Mouse (Mus musculus): Measurements from ENCODE around the gene Ddx19a. TPM values are rescaled to one million over a fixed set of nuclear protein-coding genes. Genes with fewer than 3 reads are reported as not detected.

Ddx19a gene
- 32.5 TPM for polyA plus RNA-seq (2012; fragmentation: generic; extraction: Trizol)

DNA sequence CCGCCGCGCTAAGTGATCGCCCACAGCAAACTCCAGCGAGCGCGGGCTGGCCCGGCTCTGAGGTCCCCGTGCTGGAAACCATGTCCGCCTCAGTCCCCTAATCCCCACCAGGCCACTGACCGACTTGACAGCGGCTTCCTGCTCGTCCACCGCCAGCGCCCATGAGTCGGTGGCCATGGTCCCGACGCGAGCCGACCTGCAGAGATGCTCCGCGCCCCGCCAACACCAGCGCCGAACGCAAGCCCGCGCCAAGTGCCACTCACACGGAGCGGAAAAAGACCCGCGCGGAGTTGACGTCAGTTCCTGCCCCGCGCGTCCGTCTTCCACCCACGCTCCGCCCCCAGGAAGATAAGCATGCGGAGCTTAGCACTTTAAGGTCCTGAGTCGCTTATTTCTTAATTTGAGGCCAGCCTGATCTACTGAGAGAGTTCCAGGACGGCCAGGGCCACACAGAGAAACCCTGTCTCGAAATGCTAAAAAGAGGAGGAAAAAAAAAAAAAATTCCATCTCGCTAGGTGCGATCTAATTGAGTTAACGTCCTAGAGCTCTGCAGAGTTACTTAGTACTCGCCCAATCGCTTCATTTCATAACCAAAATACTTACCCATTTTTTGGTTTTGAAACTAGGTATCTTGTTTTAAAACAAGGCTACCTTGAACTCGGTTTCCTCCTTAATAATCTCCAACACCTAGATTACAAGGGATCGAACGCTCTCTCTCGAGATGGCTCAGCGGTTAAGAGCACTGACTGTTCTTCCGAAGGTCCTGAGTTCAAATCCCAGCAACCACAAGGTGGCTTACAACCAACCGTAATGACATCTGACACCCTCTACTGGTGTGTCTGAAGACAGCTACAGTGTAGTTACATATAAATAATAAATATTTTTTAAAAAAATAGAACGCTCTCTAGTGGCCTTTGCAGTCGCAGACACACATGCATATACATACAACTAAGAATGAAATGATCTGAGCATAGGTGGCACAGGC, at the start of gene Ddx19a:
Gene Ddx19a (minus strand): TSS at position 254 of the 985 bp plus-strand sequence.
- no peak for TF ChIP-seq REST (IDR thresholded peaks at IDR 0.05; ENCODE audit: insufficient read depth, insufficient read length)
- no peak for TF ChIP-seq USF1 (IDR thresholded peaks at IDR 0.05; ENCODE audit: low read depth)
- TF ChIP-seq TCF3 (IDR thresholded peaks at IDR 0.05; ENCODE audit: insufficient read length, low read depth) = no peak
- no peak for TF ChIP-seq MYOD1 (IDR thresholded peaks at IDR 0.05; ENCODE audit: control insufficient read depth in 1 of 3, insufficient read length in 2 of 3, low read depth in 2 of 3)
- peak; percentile 98 for TF ChIP-seq POLR2A (IDR thresholded peaks at IDR 0.05; ENCODE audit: insufficient read length, low read depth)
- TF ChIP-seq MYOG (IDR thresholded peaks at IDR 0.05; ENCODE audit: control insufficient read depth in 1 of 3, insufficient read depth in 1 of 3, insufficient read length in 2 of 3, low read depth in 2 of 3) = peak in 1 of 3 experiments; percentile 13
- peak; percentile 53 for TF ChIP-seq SRF (IDR thresholded peaks at IDR 0.05; ENCODE audit: control insufficient read depth, insufficient read length, low read depth)
- TF ChIP-seq TCF12 (IDR thresholded peaks at IDR 0.05; ENCODE audit: insufficient read depth, poor library complexity, severe bottlenecking) = no peak
- TF ChIP-seq E2F4 (IDR thresholded peaks at IDR 0.05; ENCODE audit: insufficient read depth) = no peak
- TF ChIP-seq MAX (IDR thresholded peaks at IDR 0.05; ENCODE audit: low read depth) = peak; percentile 50
- no peak for TF ChIP-seq CEBPB (IDR thresholded peaks at IDR 0.05; ENCODE audit: insufficient read depth, poor library complexity, severe bottlenecking)
- TF ChIP-seq POLR2AphosphoS2 (IDR thresholded peaks at IDR 0.05; ENCODE audit: insufficient read length, low read depth) = peak; percentile 96
- H3K36me3 ChIP-seq (ENCODE audit: control insufficient read depth, insufficient read depth) = no peaks in the 10 kb centered on the region
- H3ac ChIP-seq (ENCODE audit: control insufficient read depth, insufficient read length) = peak within 1 kb of the TSS; percentile 95
- H3K27me3 ChIP-seq (ENCODE audit: control insufficient read depth, insufficient read depth, insufficient read length) = no peaks in the 10 kb centered on the region
- peak within 1 kb of the TSS; percentile 92 for H3K4me2 ChIP-seq (ENCODE audit: low read depth)
- H3K4me3 ChIP-seq = peak within 1 kb of the TSS; percentile 82
- H3K79me2 ChIP-seq (ENCODE audit: control insufficient read depth, insufficient read depth) = peaks cover 36% of the 10 kb centered on the region

DNA sequence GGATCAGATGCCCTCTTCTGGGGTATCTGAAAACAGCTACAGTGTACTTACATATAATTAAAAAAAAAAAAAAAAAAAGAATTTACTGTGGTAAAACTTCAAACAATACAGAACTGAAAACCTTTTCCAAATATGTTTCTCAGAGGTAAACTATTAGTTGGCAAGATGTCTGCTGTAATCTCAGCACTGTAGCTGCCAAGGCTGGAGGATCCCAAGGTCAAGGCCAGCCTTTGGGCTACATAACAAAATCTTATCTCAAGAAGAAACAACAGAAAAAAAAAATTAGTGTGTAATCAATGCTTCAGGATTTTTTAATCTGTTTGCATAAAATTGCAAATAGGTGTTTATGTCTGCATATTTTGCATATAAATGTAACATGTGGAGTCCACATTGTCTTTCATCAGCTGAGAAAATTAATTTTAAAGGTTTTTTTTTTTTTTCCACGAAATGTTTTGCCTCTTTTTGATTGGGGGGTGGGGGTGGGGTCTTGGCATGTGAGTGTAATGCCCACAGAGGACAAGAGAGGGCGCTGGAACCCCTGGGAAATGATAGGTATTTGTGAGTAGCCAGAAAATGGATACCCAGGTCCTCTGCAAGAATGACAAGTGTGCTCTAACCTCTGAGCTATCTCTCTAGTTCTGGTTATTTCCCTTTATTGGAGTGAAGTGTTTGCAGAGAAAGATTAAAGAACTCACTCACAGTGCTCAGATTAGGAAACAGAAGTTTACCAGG, 46.6 kb upstream of the Ddx19a start:
- TF ChIP-seq POLR2A (IDR thresholded peaks at IDR 0.05; ENCODE audit: insufficient read length, low read depth) = no peak
- TF ChIP-seq TCF3 (IDR thresholded peaks at IDR 0.05; ENCODE audit: insufficient read length, low read depth) = no peak
- no peak for TF ChIP-seq E2F4 (IDR thresholded peaks at IDR 0.05; ENCODE audit: insufficient read depth)
- no peak for TF ChIP-seq SRF (IDR thresholded peaks at IDR 0.05; ENCODE audit: control insufficient read depth, insufficient read length, low read depth)
- TF ChIP-seq MAX (IDR thresholded peaks at IDR 0.05; ENCODE audit: low read depth) = no peak
- TF ChIP-seq TCF12 (IDR thresholded peaks at IDR 0.05; ENCODE audit: insufficient read depth, poor library complexity, severe bottlenecking) = no peak
- TF ChIP-seq POLR2AphosphoS2 (IDR thresholded peaks at IDR 0.05; ENCODE audit: insufficient read length, low read depth) = no peak
- TF ChIP-seq MYOG (IDR thresholded peaks at IDR 0.05; ENCODE audit: control insufficient read depth in 1 of 3, insufficient read depth in 1 of 3, insufficient read length in 2 of 3, low read depth in 2 of 3) = no peak
- no peak for TF ChIP-seq MYOD1 (IDR thresholded peaks at IDR 0.05; ENCODE audit: control insufficient read depth in 1 of 3, insufficient read length in 2 of 3, low read depth in 2 of 3)
- TF ChIP-seq USF1 (IDR thresholded peaks at IDR 0.05; ENCODE audit: low read depth) = no peak
- no peak for TF ChIP-seq CEBPB (IDR thresholded peaks at IDR 0.05; ENCODE audit: insufficient read depth, poor library complexity, severe bottlenecking)
- no peak for TF ChIP-seq REST (IDR thresholded peaks at IDR 0.05; ENCODE audit: insufficient read depth, insufficient read length)
- Histone ChIP-seq H3K36me3 (ENCODE audit: control insufficient read depth, insufficient read depth) (peaks cover 91% of the 10 kb centered on the region), H3K79me2 (ENCODE audit: control insufficient read depth, insufficient read depth) (no peaks in the 10 kb centered on the region)

DNA sequence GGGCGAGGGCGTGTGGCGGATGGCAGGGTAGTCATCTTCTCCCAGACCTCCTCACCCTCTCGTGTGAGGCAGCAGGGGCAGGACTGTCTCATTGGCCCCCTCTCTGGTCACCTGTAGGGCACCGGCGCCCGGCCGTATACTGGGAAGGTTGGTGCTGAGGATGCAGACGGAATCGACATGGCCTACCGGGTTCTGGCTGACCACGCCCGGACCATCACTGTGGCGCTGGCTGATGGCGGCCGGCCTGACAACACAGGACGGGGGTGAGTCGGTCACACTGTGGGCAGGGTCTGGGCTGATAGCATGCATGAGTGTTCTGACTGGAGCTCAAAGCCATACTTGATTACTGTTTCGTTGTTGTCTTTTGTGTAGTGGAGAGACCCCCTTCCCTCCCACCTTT, 44.9 kb upstream of the Ddx19a start:
- TF ChIP-seq REST (IDR thresholded peaks at IDR 0.05; ENCODE audit: insufficient read depth, insufficient read length) = no peak
- peak; percentile 18 for TF ChIP-seq POLR2A (IDR thresholded peaks at IDR 0.05; ENCODE audit: insufficient read length, low read depth)
- TF ChIP-seq POLR2AphosphoS2 (IDR thresholded peaks at IDR 0.05; ENCODE audit: insufficient read length, low read depth) = peak; percentile 69

More for the DNA sequence above, 46.6 kb upstream of the Ddx19a start:
- no peaks in the 10 kb centered on the region for H3K27me3 ChIP-seq (ENCODE audit: control insufficient read depth, insufficient read depth, insufficient read length)
- no peak overlapping the region for H3K4me3 ChIP-seq
- H3K4me2 ChIP-seq (ENCODE audit: low read depth) = no peak overlapping the region
- H3ac ChIP-seq (ENCODE audit: control insufficient read depth, insufficient read length) = no peak overlapping the region

DNA sequence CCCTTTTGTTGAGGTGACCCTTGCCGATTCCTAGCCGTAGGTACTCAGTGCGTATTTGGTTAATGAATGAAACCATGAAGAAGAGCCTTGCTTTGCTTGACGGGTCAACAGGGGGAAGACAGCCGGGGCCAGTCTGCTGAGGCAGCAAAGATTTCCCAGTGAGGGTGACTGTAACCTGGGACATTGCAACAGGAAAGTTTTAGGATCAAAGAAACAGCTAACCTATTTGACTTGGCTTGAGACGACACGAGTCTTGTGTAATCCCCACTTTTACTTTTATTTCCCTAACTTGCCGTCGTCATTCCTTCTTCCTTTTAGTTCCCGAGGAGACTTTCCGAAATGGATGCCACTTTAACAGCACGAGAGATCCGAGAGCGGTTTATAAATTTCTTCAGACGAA, 39.0 kb upstream of the Ddx19a start:
- TF ChIP-seq CEBPB (IDR thresholded peaks at IDR 0.05; ENCODE audit: insufficient read depth, poor library complexity, severe bottlenecking) (no peak), POLR2A (IDR thresholded peaks at IDR 0.05; ENCODE audit: insufficient read length, low read depth) (no peak), SRF (IDR thresholded peaks at IDR 0.05; ENCODE audit: control insufficient read depth, insufficient read length, low read depth) (no peak), MAX (IDR thresholded peaks at IDR 0.05; ENCODE audit: low read depth) (no peak), TCF3 (IDR thresholded peaks at IDR 0.05; ENCODE audit: insufficient read length, low read depth) (no peak), REST (IDR thresholded peaks at IDR 0.05; ENCODE audit: insufficient read depth, insufficient read length) (no peak), E2F4 (IDR thresholded peaks at IDR 0.05; ENCODE audit: insufficient read depth) (no peak), TCF12 (IDR thresholded peaks at IDR 0.05; ENCODE audit: insufficient read depth, poor library complexity, severe bottlenecking) (no peak), MYOD1 (IDR thresholded peaks at IDR 0.05; ENCODE audit: control insufficient read depth in 1 of 3, insufficient read length in 2 of 3, low read depth in 2 of 3) (no peak), USF1 (IDR thresholded peaks at IDR 0.05; ENCODE audit: low read depth) (no peak), POLR2AphosphoS2 (IDR thresholded peaks at IDR 0.05; ENCODE audit: insufficient read length, low read depth) (no peak), MYOG (IDR thresholded peaks at IDR 0.05; ENCODE audit: control insufficient read depth in 1 of 3, insufficient read depth in 1 of 3, insufficient read length in 2 of 3, low read depth in 2 of 3) (no peak)
- H3K4me3 ChIP-seq = peak overlapping the region; percentile 81
- peaks cover 66% of the 10 kb centered on the region for H3K36me3 ChIP-seq (ENCODE audit: control insufficient read depth, insufficient read depth)
- no peaks in the 10 kb centered on the region for H3K27me3 ChIP-seq (ENCODE audit: control insufficient read depth, insufficient read depth, insufficient read length)
- no peak overlapping the region for H3ac ChIP-seq (ENCODE audit: control insufficient read depth, insufficient read length)
- peak overlapping the region; percentile 96 for H3K4me2 ChIP-seq (ENCODE audit: low read depth)
- H3K79me2 ChIP-seq (ENCODE audit: control insufficient read depth, insufficient read depth) = peaks cover 35% of the 10 kb centered on the region

More for the DNA sequence above, 44.9 kb upstream of the Ddx19a start:
- Histone ChIP-seq H3K4me2 (ENCODE audit: low read depth) (no peak overlapping the region), H3K4me3 (no peak overlapping the region), H3K36me3 (ENCODE audit: control insufficient read depth, insufficient read depth) (peaks cover 95% of the 10 kb centered on the region), H3K27me3 (ENCODE audit: control insufficient read depth, insufficient read depth, insufficient read length) (no peaks in the 10 kb centered on the region), H3K79me2 (ENCODE audit: control insufficient read depth, insufficient read depth) (no peaks in the 10 kb centered on the region), H3ac (ENCODE audit: control insufficient read depth, insufficient read length) (no peak overlapping the region)

Measured in myocyte (in vitro differentiated cells).